Mouse (Mus musculus) kidney, adult 2 months (tissue): ENCODE data around the gene Arhgap1.

Experiments used
- CTCF ChIP-seq: fragments of 200-500 bp; conservative IDR thresholded peaks from 2 replicates; pipeline ENCODE4 v1.5.1; 2011; ENCODE audit warnings: low read depth, mild to moderate bottlenecking, control low read depth, low read length, moderate library complexity, mixed read lengths; ENCODE audit not compliant: insufficient read depth, insufficient read length
- POLR2A ChIP-seq: fragments of 200-500 bp; IDR thresholded peaks from one replicate; pipeline ENCODE4 v1.6.1; 2011; ENCODE audit warnings: low read depth, low read length, control low read depth

DNA sequence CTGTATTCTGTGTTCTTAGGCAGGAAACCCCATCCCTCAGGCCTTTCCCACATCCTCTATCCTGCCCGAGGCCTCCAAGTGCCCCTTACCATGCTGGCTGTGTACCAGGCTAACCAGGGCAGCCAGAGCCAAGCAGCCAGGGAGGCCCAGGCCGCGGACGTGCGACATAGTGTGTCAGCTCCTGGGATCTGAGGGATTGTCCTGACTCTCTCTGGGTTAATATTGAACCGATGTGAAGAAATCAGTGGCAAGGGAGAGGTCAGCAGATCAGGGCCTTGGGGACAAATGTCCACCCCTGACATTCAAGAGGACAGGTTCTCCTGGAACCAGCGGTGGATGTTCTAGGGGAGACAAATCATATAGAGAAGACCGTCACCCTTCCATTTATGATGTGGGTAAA is 13.4 kb upstream of the Arhgap1 start, which contains the start of gene F2:
- no peak for TF ChIP-seq CTCF
- no peak for TF ChIP-seq POLR2A
